Mouse (Mus musculus): ENCODE results near the gene Chchd3. TPM values are rescaled to one million over a fixed set of nuclear protein-coding genes. Genes with fewer than 3 reads are reported as not detected.

Chchd3 gene
- polyA plus RNA-seq, 1 experiment from 2014 or later: 61.6 TPM

- Histone ChIP-seq H3K4me3 (ENCODE audit: low read depth, low read length) (no peak overlapping the region), H3K9ac (ENCODE audit: low read depth, low read length) (no peak overlapping the region), H3K9me3 (replicated peaks; ENCODE audit: control insufficient read depth, low read length) (no peaks in the 10 kb centered on the region), H3K27ac (ENCODE audit: low read length) (no peak overlapping the region), H3K36me3 (ENCODE audit: control insufficient read depth, insufficient read depth) (no peaks in the 10 kb centered on the region), H3K4me1 (ENCODE audit: control insufficient read depth, low read depth, low read length) (peaks cover 3% of the 10 kb centered on the region; the same call in 1 of the 2 replicates), H3K27me3 (ENCODE audit: control insufficient read depth, insufficient read depth, low read depth, low read length) (no peaks in the 10 kb centered on the region), H3K4me2 (ENCODE audit: low read depth, low read length) (no peak overlapping the region)
- 58% methylated on average over 3 of the region's 3 CpGs for WGBS (ENCODE audit: insufficient replicate concordance)
- ATAC-seq (ENCODE audit: low read depth): peak; percentile 55; the same call in 1 of the 2 replicates
Measured at GRCm38 (mm10) chr6:32793163-32793562, 266.9 kb downstream of the Chchd3 start.

- no peak overlapping the region for H3K4me3 ChIP-seq (ENCODE audit: low read depth, low read length)
- H3K4me2 ChIP-seq (ENCODE audit: low read depth, low read length): no peak overlapping the region
- H3K36me3 ChIP-seq (ENCODE audit: control insufficient read depth, insufficient read depth): no peaks in the 10 kb centered on the region
- H3K4me1 ChIP-seq (ENCODE audit: control insufficient read depth, low read depth, low read length): peaks cover 3% of the 10 kb centered on the region; the same call in 1 of the 2 replicates
- no peak overlapping the region for H3K9ac ChIP-seq (ENCODE audit: low read depth, low read length)
- no peak for ATAC-seq (ENCODE audit: low read depth)
- no peaks in the 10 kb centered on the region for H3K27me3 ChIP-seq (ENCODE audit: control insufficient read depth, insufficient read depth, low read depth, low read length)
- no peaks in the 10 kb centered on the region for H3K9me3 ChIP-seq (replicated peaks; ENCODE audit: control insufficient read depth, low read length)
- 77% methylated on average over 4 of the region's 4 CpGs for WGBS (ENCODE audit: insufficient replicate concordance)
- no peak overlapping the region for H3K27ac ChIP-seq (ENCODE audit: low read length)
Measured at GRCm38 (mm10) chr6:32790487-32790886, 269.6 kb downstream of the Chchd3 start.

- WGBS (ENCODE audit: insufficient replicate concordance): 84% methylated on average over 1 of the region's 1 CpGs
- ATAC-seq (ENCODE audit: low read depth): no peak
- no peak overlapping the region for H3K4me2 ChIP-seq (ENCODE audit: low read depth, low read length)
- H3K27ac ChIP-seq (ENCODE audit: low read length): no peak overlapping the region
- no peaks in the 10 kb centered on the region for H3K27me3 ChIP-seq (ENCODE audit: control insufficient read depth, insufficient read depth, low read depth, low read length)
- no peak overlapping the region for H3K4me3 ChIP-seq (ENCODE audit: low read depth, low read length)
- no peaks in the 10 kb centered on the region for H3K4me1 ChIP-seq (ENCODE audit: control insufficient read depth, low read depth, low read length)
- H3K9ac ChIP-seq (ENCODE audit: low read depth, low read length): no peak overlapping the region
- no peaks in the 10 kb centered on the region for H3K9me3 ChIP-seq (replicated peaks; ENCODE audit: control insufficient read depth, low read length)
- H3K36me3 ChIP-seq (ENCODE audit: control insufficient read depth, insufficient read depth): no peaks in the 10 kb centered on the region
Measured at GRCm38 (mm10) chr6:32787399-32787798, 272.7 kb downstream of the Chchd3 start.

GRCm38 (mm10) chr6:32786196-32786595, 273.9 kb downstream of the Chchd3 start:
- WGBS (ENCODE audit: insufficient replicate concordance): 75% methylated on average over 5 of the region's 5 CpGs
- H3K27ac ChIP-seq (ENCODE audit: low read length): no peak overlapping the region
- no peak for ATAC-seq (ENCODE audit: low read depth)

GRCm38 (mm10) chr6:32783102-32783501, 277.0 kb downstream of the Chchd3 start:
- no peaks in the 10 kb centered on the region for H3K4me1 ChIP-seq (ENCODE audit: control insufficient read depth, low read depth, low read length)
- H3K27ac ChIP-seq (ENCODE audit: low read length): no peak overlapping the region
- no peak for ATAC-seq (ENCODE audit: low read depth)
- H3K9ac ChIP-seq (ENCODE audit: low read depth, low read length): no peak overlapping the region
- H3K27me3 ChIP-seq (ENCODE audit: control insufficient read depth, insufficient read depth, low read depth, low read length): 0 out of 2 replicates have a peak, but pooled peaks cover 3% of the 10 kb centered on the region
- 22% methylated on average over 4 of the region's 4 CpGs for WGBS (ENCODE audit: insufficient replicate concordance)
- H3K4me2 ChIP-seq (ENCODE audit: low read depth, low read length): no peak overlapping the region
- no peaks in the 10 kb centered on the region for H3K9me3 ChIP-seq (replicated peaks; ENCODE audit: control insufficient read depth, low read length)
- no peak overlapping the region for H3K4me3 ChIP-seq (ENCODE audit: low read depth, low read length)
- H3K36me3 ChIP-seq (ENCODE audit: control insufficient read depth, insufficient read depth): no peaks in the 10 kb centered on the region

More at GRCm38 (mm10) chr6:32786196-32786595, 273.9 kb downstream of the Chchd3 start:
- H3K4me3 ChIP-seq (ENCODE audit: low read depth, low read length): no peak overlapping the region
- H3K4me1 ChIP-seq (ENCODE audit: control insufficient read depth, low read depth, low read length): no peaks in the 10 kb centered on the region
- no peaks in the 10 kb centered on the region for H3K27me3 ChIP-seq (ENCODE audit: control insufficient read depth, insufficient read depth, low read depth, low read length)
- no peaks in the 10 kb centered on the region for H3K36me3 ChIP-seq (ENCODE audit: control insufficient read depth, insufficient read depth)
- no peak overlapping the region for H3K9ac ChIP-seq (ENCODE audit: low read depth, low read length)
- H3K9me3 ChIP-seq (replicated peaks; ENCODE audit: control insufficient read depth, low read length): no peaks in the 10 kb centered on the region
- no peak overlapping the region for H3K4me2 ChIP-seq (ENCODE audit: low read depth, low read length)

GRCm38 (mm10) chr6:32780602-32781001, 279.5 kb downstream of the Chchd3 start:
- Histone ChIP-seq H3K9ac (ENCODE audit: low read depth, low read length) (no peak overlapping the region), H3K4me3 (ENCODE audit: low read depth, low read length) (no peak overlapping the region), H3K27ac (ENCODE audit: low read length) (no peak overlapping the region), H3K4me1 (ENCODE audit: control insufficient read depth, low read depth, low read length) (no peaks in the 10 kb centered on the region), H3K27me3 (ENCODE audit: control insufficient read depth, insufficient read depth, low read depth, low read length) (0 out of 2 replicates have a peak, but pooled peaks cover 3% of the 10 kb centered on the region), H3K36me3 (ENCODE audit: control insufficient read depth, insufficient read depth) (no peaks in the 10 kb centered on the region), H3K9me3 (replicated peaks; ENCODE audit: control insufficient read depth, low read length) (no peaks in the 10 kb centered on the region), H3K4me2 (ENCODE audit: low read depth, low read length) (peak overlapping the region; percentile 19; the same call in 1 of the 2 replicates)
- WGBS (ENCODE audit: insufficient replicate concordance): 7% methylated on average over 11 of the region's 11 CpGs
- no peak for ATAC-seq (ENCODE audit: low read depth)

- Histone ChIP-seq H3K9ac (ENCODE audit: low read depth, low read length) (no peak overlapping the region), H3K4me3 (ENCODE audit: low read depth, low read length) (no peak overlapping the region), H3K4me2 (ENCODE audit: low read depth, low read length) (no peak overlapping the region), H3K9me3 (replicated peaks; ENCODE audit: control insufficient read depth, low read length) (no peaks in the 10 kb centered on the region), H3K27ac (ENCODE audit: low read length) (no peak overlapping the region), H3K4me1 (ENCODE audit: control insufficient read depth, low read depth, low read length) (no peaks in the 10 kb centered on the region), H3K36me3 (ENCODE audit: control insufficient read depth, insufficient read depth) (no peaks in the 10 kb centered on the region), H3K27me3 (ENCODE audit: control insufficient read depth, insufficient read depth, low read depth, low read length) (0 out of 2 replicates have a peak, but pooled peaks cover 3% of the 10 kb centered on the region)
- ATAC-seq (ENCODE audit: low read depth): no peak
- WGBS (ENCODE audit: insufficient replicate concordance): 62% methylated on average over 11 of the region's 11 CpGs
Measured at GRCm38 (mm10) chr6:32776384-32776783, 283.7 kb downstream of the Chchd3 start.

- H3K27ac ChIP-seq (ENCODE audit: low read length): no peak overlapping the region
- H3K9ac ChIP-seq (ENCODE audit: low read depth, low read length): no peak overlapping the region
- H3K9me3 ChIP-seq (replicated peaks; ENCODE audit: control insufficient read depth, low read length): no peaks in the 10 kb centered on the region
- H3K4me2 ChIP-seq (ENCODE audit: low read depth, low read length): no peak overlapping the region
- no peaks in the 10 kb centered on the region for H3K4me1 ChIP-seq (ENCODE audit: control insufficient read depth, low read depth, low read length)
- no peak for ATAC-seq (ENCODE audit: low read depth)
- H3K27me3 ChIP-seq (ENCODE audit: control insufficient read depth, insufficient read depth, low read depth, low read length): no peaks in the 10 kb centered on the region
- H3K36me3 ChIP-seq (ENCODE audit: control insufficient read depth, insufficient read depth): no peaks in the 10 kb centered on the region
- H3K4me3 ChIP-seq (ENCODE audit: low read depth, low read length): no peak overlapping the region
- WGBS (ENCODE audit: insufficient replicate concordance): 66% methylated on average over 10 of the region's 10 CpGs
Measured at GRCm38 (mm10) chr6:32754524-32754923, 305.5 kb downstream of the Chchd3 start.

GRCm38 (mm10) chr6:32749821-32750220, 310.2 kb downstream of the Chchd3 start:
- Histone ChIP-seq H3K4me3 (ENCODE audit: low read depth, low read length) (no peak overlapping the region), H3K4me2 (ENCODE audit: low read depth, low read length) (no peak overlapping the region), H3K27me3 (ENCODE audit: control insufficient read depth, insufficient read depth, low read depth, low read length) (no peaks in the 10 kb centered on the region), H3K9ac (ENCODE audit: low read depth, low read length) (no peak overlapping the region), H3K36me3 (ENCODE audit: control insufficient read depth, insufficient read depth) (no peaks in the 10 kb centered on the region), H3K27ac (ENCODE audit: low read length) (no peak overlapping the region), H3K4me1 (ENCODE audit: control insufficient read depth, low read depth, low read length) (no peaks in the 10 kb centered on the region), H3K9me3 (replicated peaks; ENCODE audit: control insufficient read depth, low read length) (no peaks in the 10 kb centered on the region)
- no peak for ATAC-seq (ENCODE audit: low read depth)
- 88% methylated on average over 1 of the region's 1 CpGs for WGBS (ENCODE audit: insufficient replicate concordance)

Measured in liver, embryonic 16.5 days (tissue).